In the genomic region with DNA sequence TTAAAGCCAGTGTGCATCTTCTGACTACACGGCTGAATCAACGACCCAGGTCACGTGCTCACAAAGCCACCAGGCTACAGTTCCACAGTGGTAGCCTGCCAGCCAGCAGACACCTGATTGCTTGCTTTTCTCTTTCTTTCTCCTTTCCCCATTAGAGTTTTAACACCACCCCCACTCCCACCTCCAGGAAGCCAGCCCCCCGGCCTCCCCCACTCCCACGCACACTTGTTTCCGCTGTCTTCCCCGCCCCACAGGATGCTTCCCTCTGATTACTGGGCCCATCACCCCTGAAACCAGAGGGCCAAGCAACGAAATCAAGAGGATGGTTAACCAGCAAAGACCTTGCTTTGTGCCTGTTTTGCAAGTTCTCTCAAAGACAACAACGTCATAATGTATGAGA, we compare ENCODE assay signal across 27 mouse cellular contexts.
DNase-seq lines count a peak whose midpoint lies in the region; ATAC-seq lines count a peak whose summit lies in the region.
"Had no signal": no experiment of that assay in that cellular context is flagged by ENCODE, and none has a peak within 500 bp of the region (broad histone marks: within the 10 kb centered on the region; RNA-seq: fewer than 3 reads in every experiment).

No protein-coding gene starts in this region.

- H3K36me3 ChIP-seq in forebrain, embryonic 14.5 days (ENCODE audit: control insufficient read depth, insufficient read depth, low read length): no peaks in the 10 kb centered on the region
- no peaks in the 10 kb centered on the region for H3K36me3 ChIP-seq in forebrain, embryonic 11.5 days (ENCODE audit: control insufficient read depth, insufficient read depth, low read length)
- H3K36me3 ChIP-seq in kidney, embryonic 14.5 days (ENCODE audit: control insufficient read depth, insufficient read depth, low read length): no peaks in the 10 kb centered on the region
- H3K36me3 ChIP-seq: embryonic facial prominence, embryonic 12.5 days; G1E; intestine, embryonic 15.5 days; limb, embryonic 13.5 days; liver, embryonic 12.5 days had no signal

- ATAC-seq in forebrain, embryonic 14.5 days: no peak
- no peak for ATAC-seq in forebrain, embryonic 11.5 days (replicated peaks; ENCODE audit: low FRiP score)
- no peak for ATAC-seq in kidney, embryonic 14.5 days (ENCODE audit: low FRiP score, low TSS enrichment)
- peak; percentile 36 for ATAC-seq in activated CD4-positive, CD25-positive, alpha-beta regulatory T cell, adult 4 months
- no peak for ATAC-seq in erythroid progenitor cell, adult 5-6 weeks (replicated peaks; ENCODE audit: low FRiP score, poor library complexity, severe bottlenecking)
- ATAC-seq: intestine, embryonic 15.5 days; liver, embryonic 12.5 days; Patski had no signal

- H3K27ac ChIP-seq in forebrain, embryonic 14.5 days (ENCODE audit: low read depth, low read length): peak overlapping the region; percentile 60; the same call in 1 of the 2 replicates
- H3K27ac ChIP-seq in forebrain, embryonic 11.5 days (ENCODE audit: low read depth, low read length): no peak overlapping the region
- no peak overlapping the region for H3K27ac ChIP-seq in kidney, embryonic 14.5 days (ENCODE audit: low read depth, low read length)
- H3K27ac ChIP-seq: embryonic facial prominence, embryonic 12.5 days; hindbrain, embryonic 14.5 days; intestine, embryonic 15.5 days; limb, embryonic 13.5 days; liver, embryonic 12.5 days; stomach, postnatal 0 days had no signal

- no peak overlapping the region for H3K4me2 ChIP-seq in forebrain, embryonic 14.5 days (ENCODE audit: low read length)
- H3K4me2 ChIP-seq in forebrain, embryonic 11.5 days (ENCODE audit: low read depth, low read length, severe bottlenecking): no peak overlapping the region
- H3K4me2 ChIP-seq in kidney, embryonic 14.5 days (replicated peaks; ENCODE audit: low read depth, low read length): no peak overlapping the region
- H3K4me2 ChIP-seq: embryonic facial prominence, embryonic 12.5 days; heart, embryonic 11.5 days; hindbrain, embryonic 14.5 days; intestine, embryonic 15.5 days; limb, embryonic 13.5 days; liver, embryonic 12.5 days had no signal

- H3K9me3 ChIP-seq in forebrain, embryonic 14.5 days (replicated peaks; ENCODE audit: control insufficient read depth, low read length): no peaks in the 10 kb centered on the region
- H3K9me3 ChIP-seq in forebrain, embryonic 11.5 days (ENCODE audit: control insufficient read depth, low read length): no peaks in the 10 kb centered on the region
- no peaks in the 10 kb centered on the region for H3K9me3 ChIP-seq in kidney, embryonic 14.5 days (ENCODE audit: control insufficient read depth, low read length)
- H3K9me3 ChIP-seq: embryonic facial prominence, embryonic 12.5 days; G1E; intestine, embryonic 15.5 days; limb, embryonic 13.5 days; liver, embryonic 12.5 days had no signal

- H3K4me3 ChIP-seq in forebrain, embryonic 14.5 days (ENCODE audit: low read depth, low read length): no peak overlapping the region
- no peak overlapping the region for H3K4me3 ChIP-seq in forebrain, embryonic 11.5 days (ENCODE audit: low read depth, low read length)
- no peak overlapping the region for H3K4me3 ChIP-seq in kidney, embryonic 14.5 days (ENCODE audit: low read length)
- H3K4me3 ChIP-seq: embryonic facial prominence, embryonic 12.5 days; erythroblast, embryonic 14.5 days; intestine, embryonic 15.5 days; limb, embryonic 13.5 days; liver, embryonic 12.5 days had no signal

- no peak overlapping the region for H3K9ac ChIP-seq in forebrain, embryonic 14.5 days (ENCODE audit: low read length)
- no peak overlapping the region for H3K9ac ChIP-seq in forebrain, embryonic 11.5 days (ENCODE audit: low read length)
- no peak overlapping the region for H3K9ac ChIP-seq in kidney, embryonic 14.5 days (ENCODE audit: low read depth, low read length)
- H3K9ac ChIP-seq: embryonic facial prominence, embryonic 12.5 days; hindbrain, embryonic 14.5 days; intestine, embryonic 15.5 days; limb, embryonic 13.5 days; liver, embryonic 12.5 days had no signal

- no peak for DNase-seq in forebrain, embryonic 14.5 days (ENCODE audit: low spot score)
- DNase-seq in forebrain, embryonic 11.5 days (ENCODE audit: low spot score): no peak
- peak; percentile 15 to 21 for DNase-seq in kidney, postnatal 4 days
- peak; percentile 71 for DNase-seq in thymus, postnatal 25 days
- no peak for DNase-seq in kidney, postnatal 14 days
- DNase-seq: adrenal gland, postnatal 10 days; cerebellum, adult 18-20 months; cerebellum, postnatal 25 days; kidney, adult 8-10 months; kidney, postnatal 36 days; layer of hippocampus, adult 9-11 months; lung, adult 18-20 months; midbrain, embryonic 14.5 days had no signal

- 79% methylated on average over 9 of the region's 9 CpGs for WGBS in forebrain, embryonic 14.5 days
- 84% methylated on average over 9 of the region's 9 CpGs for WGBS in forebrain, embryonic 11.5 days
- WGBS in kidney, embryonic 14.5 days: 42% methylated on average over 9 of the region's 9 CpGs

- no peaks in the 10 kb centered on the region for H3K27me3 ChIP-seq in forebrain, embryonic 14.5 days (replicated peaks; ENCODE audit: control insufficient read depth, insufficient read depth, low read length)
- H3K27me3 ChIP-seq in forebrain, embryonic 11.5 days (ENCODE audit: control insufficient read depth, insufficient read depth, low read length): no peaks in the 10 kb centered on the region
- no peaks in the 10 kb centered on the region for H3K27me3 ChIP-seq in kidney, embryonic 14.5 days (ENCODE audit: control insufficient read depth, insufficient read depth, low read length)
- H3K27me3 ChIP-seq: CH12.LX; embryonic facial prominence, embryonic 12.5 days; intestine, embryonic 15.5 days; liver, embryonic 12.5 days; Patski had no signal

- no peaks in the 10 kb centered on the region for H3K4me1 ChIP-seq in forebrain, embryonic 14.5 days (ENCODE audit: control insufficient read depth, insufficient read depth, low read length)
- H3K4me1 ChIP-seq in forebrain, embryonic 11.5 days (replicated peaks; ENCODE audit: control insufficient read depth, insufficient read depth, low read length): no peaks in the 10 kb centered on the region
- peaks cover 17% of the 10 kb centered on the region for H3K4me1 ChIP-seq in kidney, embryonic 14.5 days (ENCODE audit: control insufficient read depth, insufficient read depth, low read length)
- H3K4me1 ChIP-seq: embryonic facial prominence, embryonic 12.5 days; limb, embryonic 13.5 days; liver, embryonic 12.5 days had no signal

Comparison
In these comparisons a context has a peak if more than half of its experiments do, and no peak if none do; other contexts are left out.
1. DNase-seq: peak in kidney, postnatal 4 days (2 of 2) and thymus, postnatal 25 days (single experiment); none in forebrain, embryonic 14.5 days (single experiment), forebrain, embryonic 11.5 days (single experiment) and kidney, postnatal 14 days (single experiment).